Mouse (Mus musculus) embryonic fibroblast, embryonic 13.5 days (primary cell): ENCODE data around the gene Cherp. TPM values are rescaled to one million over a fixed set of nuclear protein-coding genes. Genes with fewer than 3 reads are reported as not detected.

Experiments used
- H3K27ac ChIP-seq: 2 replicates; pipeline ENCODE4 v1.5.1; 2012; ENCODE audit warnings: low read length, control low read depth, inconsistent platforms; ENCODE audit not compliant: insufficient read depth
- H3K4me1 ChIP-seq: 2 replicates; pipeline ENCODE4 v1.6.1; 2011; ENCODE audit warnings: low read length; ENCODE audit not compliant: control insufficient read depth, insufficient read depth
- H3K4me3 ChIP-seq: 2 replicates; pipeline ENCODE4 v1.5.1; 2011; ENCODE audit warnings: mild to moderate bottlenecking, control low read depth, low read length; ENCODE audit not compliant: insufficient read depth
- CTCF ChIP-seq: IDR thresholded peaks from 2 replicates; pipeline ENCODE4 v1.5.1; 2011; ENCODE audit warnings: mild to moderate bottlenecking, control low read depth, low read length, moderate library complexity, borderline replicate concordance; ENCODE audit not compliant: insufficient read depth
- POLR2A ChIP-seq: IDR thresholded peaks from 2 replicates; pipeline ENCODE4 v1.6.1; 2011; ENCODE audit warnings: low read depth, mild to moderate bottlenecking, control low read depth, low read length, moderate library complexity
- polyA plus RNA-seq: library from polyadenylated mRNA; stranded (reverse); fragments of >200 nt; gene quantifications from 2 replicates; pipeline ENCODE4 v1.2.4, GENCODE M21; 2011; ENCODE audit warnings: low read depth; ENCODE audit not compliant: missing spikeins, insufficient read length

Gene Cherp
- polyA plus RNA-seq, 1 experiment = 46.2 TPM

- TF ChIP-seq POLR2A = no peak
- TF ChIP-seq CTCF = no peak
- peaks cover 4% of the 10 kb centered on the region; the same call in 1 of the 2 replicates for H3K4me1 ChIP-seq
- H3K27ac ChIP-seq = no peak overlapping the region
- H3K4me3 ChIP-seq = no peak overlapping the region
Measured at GRCm38 (mm10) chr8:72487014-72487413, 12.0 kb upstream of the Cherp start.

- Histone ChIP-seq H3K4me3 (no peak overlapping the region), H3K4me1 (no peaks in the 10 kb centered on the region), H3K27ac (no peak overlapping the region)
- TF ChIP-seq CTCF (no peak), POLR2A (no peak)
Measured at GRCm38 (mm10) chr8:72485456-72486199, 10.6 kb upstream of the Cherp start.

- Histone ChIP-seq H3K4me1 (peaks cover 5% of the 10 kb centered on the region; the same call in 1 of the 2 replicates), H3K4me3 (no peak overlapping the region), H3K27ac (no peak overlapping the region)
- TF ChIP-seq CTCF (no peak), POLR2A (no peak)
Measured at GRCm38 (mm10) chr8:72470684-72471083, 4.3 kb downstream of the Cherp start.

GRCm38 (mm10) chr8:72469984-72470383, 5.0 kb downstream of the Cherp start:
- TF ChIP-seq POLR2A (no peak), CTCF (no peak)
- H3K27ac ChIP-seq = no peak overlapping the region
- no peak overlapping the region for H3K4me3 ChIP-seq
- peaks cover 5% of the 10 kb centered on the region; the same call in 1 of the 2 replicates for H3K4me1 ChIP-seq

- no peak overlapping the region for H3K27ac ChIP-seq
- TF ChIP-seq POLR2A = no peak
- TF ChIP-seq CTCF = no peak
- peaks cover 5% of the 10 kb centered on the region; the same call in 1 of the 2 replicates for H3K4me1 ChIP-seq
- no peak overlapping the region for H3K4me3 ChIP-seq
Measured at GRCm38 (mm10) chr8:72469243-72469642, 5.8 kb downstream of the Cherp start.

GRCm38 (mm10) chr8:72464211-72464610, 10.8 kb downstream of the Cherp start:
- Histone ChIP-seq H3K4me1 (no peaks in the 10 kb centered on the region), H3K27ac (no peak overlapping the region), H3K4me3 (no peak overlapping the region)
- no peak for TF ChIP-seq CTCF
- no peak for TF ChIP-seq POLR2A

- TF ChIP-seq POLR2A = no peak
- no peak for TF ChIP-seq CTCF
- Histone ChIP-seq H3K4me3 (no peak overlapping the region), H3K4me1 (no peaks in the 10 kb centered on the region), H3K27ac (no peak overlapping the region)
Measured at GRCm38 (mm10) chr8:72459881-72460533, 15.0 kb downstream of the Cherp start.

- TF ChIP-seq CTCF (no peak), POLR2A (no peak)
Measured at GRCm38 (mm10) chr8:72458457-72458856, 16.6 kb downstream of the Cherp start.

GRCm38 (mm10) chr8:72457806-72458205, 17.2 kb downstream of the Cherp start:
- Histone ChIP-seq H3K27ac (no peak overlapping the region), H3K4me3 (no peak overlapping the region), H3K4me1 (no peaks in the 10 kb centered on the region)
- TF ChIP-seq CTCF (no peak), POLR2A (no peak)

More at GRCm38 (mm10) chr8:72458457-72458856, 16.6 kb downstream of the Cherp start:
- Histone ChIP-seq H3K4me3 (no peak overlapping the region), H3K27ac (no peak overlapping the region), H3K4me1 (no peaks in the 10 kb centered on the region)

- TF ChIP-seq CTCF (no peak), POLR2A (no peak)
- H3K4me1 ChIP-seq = no peaks in the 10 kb centered on the region
- H3K4me3 ChIP-seq = no peak overlapping the region
- no peak overlapping the region for H3K27ac ChIP-seq
Measured at GRCm38 (mm10) chr8:72455317-72455716, 19.7 kb downstream of the Cherp start.

- no peak overlapping the region for H3K4me3 ChIP-seq
- H3K4me1 ChIP-seq = no peaks in the 10 kb centered on the region
- H3K27ac ChIP-seq = no peak overlapping the region
- TF ChIP-seq POLR2A (no peak), CTCF (no peak)
Measured at GRCm38 (mm10) chr8:72453904-72454303, 21.1 kb downstream of the Cherp start.
